Mouse (Mus musculus): Measurements from ENCODE around the gene Slc1a4.

Gene Slc1a4

GRCm38 (mm10) chr11:20326328-20326995, 6.1 kb downstream of the Slc1a4 start:
- in situ Hi-C loops (cut with MboI, MseI), result no loop called here

- in situ Hi-C loops (cut with MboI, MseI), result no loop called here
These were observed 7.3 kb downstream of the Slc1a4 start for GRCm38 (mm10) chr11:20325073-20325694.

- in situ Hi-C loops (cut with MboI, MseI), result no loop called here
These were observed 8.5 kb downstream of the Slc1a4 start for GRCm38 (mm10) chr11:20324006-20324405.

- in situ Hi-C loops (cut with MboI, MseI), result no loop called here
These were observed 10.1 kb downstream of the Slc1a4 start for GRCm38 (mm10) chr11:20322366-20322765.

- in situ Hi-C loops (cut with MboI, MseI), result no loop called here
These were observed 11.9 kb downstream of the Slc1a4 start for GRCm38 (mm10) chr11:20320661-20321060.

- in situ Hi-C loops (cut with MboI, MseI), result no loop called here
These were observed 13.7 kb downstream of the Slc1a4 start for GRCm38 (mm10) chr11:20318659-20319454.

- in situ Hi-C loops (cut with MboI, MseI), result no loop called here
These were observed 18.9 kb downstream of the Slc1a4 start for GRCm38 (mm10) chr11:20313576-20313975.

GRCm38 (mm10) chr11:20309044-20309443, 23.5 kb downstream of the Slc1a4 start:
- in situ Hi-C loops (cut with MboI, MseI), result no loop called here

- in situ Hi-C loops (cut with MboI, MseI), result no loop called here
These were observed 25.1 kb downstream of the Slc1a4 start for GRCm38 (mm10) chr11:20307409-20307808.

GRCm38 (mm10) chr11:20305641-20306040, 26.9 kb downstream of the Slc1a4 start:
- in situ Hi-C loops (cut with MboI, MseI), result no loop called here

- in situ Hi-C loops (cut with MboI, MseI), result no loop called here
These were observed 28.2 kb downstream of the Slc1a4 start for GRCm38 (mm10) chr11:20304341-20304740.

- in situ Hi-C loops (cut with MboI, MseI), result no loop called here
These were observed 31.2 kb downstream of the Slc1a4 start for GRCm38 (mm10) chr11:20301332-20301731.

GRCm38 (mm10) chr11:20300850-20301249, 31.7 kb downstream of the Slc1a4 start:
- in situ Hi-C loops (cut with MboI, MseI), result no loop called here

- in situ Hi-C loops (cut with MboI, MseI), result no loop called here
These were observed 32.6 kb downstream of the Slc1a4 start for GRCm38 (mm10) chr11:20299900-20300299.

- in situ Hi-C loops (cut with MboI, MseI), result no loop called here
These were observed 48.0 kb downstream of the Slc1a4 start for GRCm38 (mm10) chr11:20284463-20284862.

GRCm38 (mm10) chr11:20282601-20283219, 49.8 kb downstream of the Slc1a4 start:
- in situ Hi-C loops (cut with MboI, MseI), result no loop called here

- in situ Hi-C loops (cut with MboI, MseI), result no loop called here
These were observed 51.5 kb downstream of the Slc1a4 start for GRCm38 (mm10) chr11:20280982-20281381.

GRCm38 (mm10) chr11:20278702-20279101, 53.8 kb downstream of the Slc1a4 start:
- in situ Hi-C loops (cut with MboI, MseI), result no loop called here

GRCm38 (mm10) chr11:20277106-20277505, 55.4 kb downstream of the Slc1a4 start:
- in situ Hi-C loops (cut with MboI, MseI), result no loop called here

GRCm38 (mm10) chr11:20275974-20276373, 56.5 kb downstream of the Slc1a4 start:
- in situ Hi-C loops (cut with MboI, MseI), result no loop called here

- in situ Hi-C loops (cut with MboI, MseI), result no loop called here
These were observed 62.6 kb downstream of the Slc1a4 start for GRCm38 (mm10) chr11:20269885-20270284.

Measured in T-helper 1 cell (primary cell).